Comparison of ENCODE assay signal across 11 mouse cellular contexts in the genomic region with DNA sequence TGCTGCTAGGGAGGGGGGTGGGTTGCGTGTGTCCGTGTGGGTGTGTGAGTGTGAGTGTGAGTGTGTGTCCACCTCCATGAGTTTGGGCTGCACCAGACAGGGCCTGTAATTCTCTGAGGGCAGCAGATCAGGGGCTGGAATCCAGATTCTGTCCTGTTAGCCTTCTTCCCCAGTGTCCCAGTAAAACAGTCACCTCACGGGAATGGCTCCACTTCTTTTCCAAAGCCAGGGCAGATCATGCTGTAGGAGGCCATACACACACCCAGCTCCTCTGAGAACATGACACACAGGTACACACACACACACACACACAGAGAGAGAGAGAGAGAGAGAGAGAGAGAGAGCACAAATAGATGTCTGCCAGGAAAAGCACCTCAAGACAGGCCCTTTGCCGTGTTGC. TPM values are rescaled to one million over a fixed set of nuclear protein-coding genes. Genes with fewer than 3 reads are reported as not detected.
A peak's percentile ranks its signal among the peaks of the same experiment; 100 is the strongest.
DNase-seq lines count a peak whose midpoint lies in the region; ATAC-seq and TF ChIP-seq lines count a peak whose summit lies in the region.
"Had no signal": no experiment of that assay in that cellular context is flagged by ENCODE, and none has a peak within 500 bp of the region (broad histone marks: within the 10 kb centered on the region; RNA-seq: fewer than 3 reads in every experiment).

No protein-coding gene starts in this region.

- no peaks in the 10 kb centered on the region for H3K79me2 ChIP-seq in liver, adult 2 months (ENCODE audit: control insufficient read depth, insufficient read depth, low read length)

- H3K9ac ChIP-seq in liver, adult 2 months (ENCODE audit: low read depth, low read length) = no peak overlapping the region
- no peak overlapping the region for H3K9ac ChIP-seq in forebrain, embryonic 11.5 days (ENCODE audit: low read length)
- H3K9ac ChIP-seq in intestine, embryonic 16.5 days (ENCODE audit: low read depth, low read length) = peak overlapping the region; percentile 73
- H3K9ac ChIP-seq in neural tube, embryonic 14.5 days (replicated peaks; ENCODE audit: low read depth, low read length) = peak overlapping the region; percentile 80

- H3K4me1 ChIP-seq in liver, adult 2 months (ENCODE audit: control insufficient read depth, insufficient read depth, low read length) = peaks cover 1% of the 10 kb centered on the region; the same call in 1 of the 2 replicates
- H3K4me1 ChIP-seq in forebrain, embryonic 11.5 days (replicated peaks; ENCODE audit: control insufficient read depth, insufficient read depth, low read length) = peaks cover 5% of the 10 kb centered on the region
- H3K4me1 ChIP-seq in intestine, embryonic 16.5 days (ENCODE audit: control insufficient read depth, insufficient read depth, low read length) = peaks cover 34% of the 10 kb centered on the region
- peaks cover 5% of the 10 kb centered on the region; the same call in 1 of the 2 replicates for H3K4me1 ChIP-seq in neural tube, embryonic 14.5 days (ENCODE audit: control insufficient read depth, insufficient read depth, low read length)

- no peaks in the 10 kb centered on the region for H3K9me3 ChIP-seq in forebrain, embryonic 11.5 days (ENCODE audit: control insufficient read depth, low read length)
- H3K9me3 ChIP-seq in intestine, embryonic 16.5 days (ENCODE audit: control insufficient read depth, low read length) = no peaks in the 10 kb centered on the region
- H3K9me3 ChIP-seq in neural tube, embryonic 14.5 days (ENCODE audit: control insufficient read depth, low read length) = no peaks in the 10 kb centered on the region

- no peak for TF ChIP-seq CTCF in liver, adult 2 months (IDR thresholded peaks at IDR 0.05; ENCODE audit: low read depth, low read length)

- 75% methylated on average over 4 of the region's 4 CpGs for WGBS in liver, adult 2 months
- 42% methylated on average over 4 of the region's 4 CpGs for WGBS in forebrain, embryonic 11.5 days
- WGBS in intestine, embryonic 16.5 days = 39% methylated on average over 4 of the region's 4 CpGs
- 37% methylated on average over 4 of the region's 4 CpGs for WGBS in neural tube, embryonic 14.5 days

- no peak for DNase-seq in liver, adult 2 months (ENCODE audit: extremely low read depth, low read depth, low spot score)
- DNase-seq in liver = no peak
- DNase-seq in forebrain, embryonic 11.5 days (ENCODE audit: low spot score) = no peak
- no peak for DNase-seq in layer of hippocampus, postnatal 14 days (ENCODE audit: low spot score in 2 of 2)
- DNase-seq in T-cell, adult 2 months (ENCODE audit: low spot score) = no peak
- DNase-seq in right cerebral cortex, adult 18-20 months = no peak
- DNase-seq: kidney, adult 9 months; thymus, postnatal 25 days had no signal

- H3K36me3 ChIP-seq in liver, adult 2 months (ENCODE audit: control insufficient read depth, insufficient read depth, low read length) = no peaks in the 10 kb centered on the region
- no peaks in the 10 kb centered on the region for H3K36me3 ChIP-seq in forebrain, embryonic 11.5 days (ENCODE audit: control insufficient read depth, insufficient read depth, low read length)
- no peaks in the 10 kb centered on the region for H3K36me3 ChIP-seq in intestine, embryonic 16.5 days (ENCODE audit: control insufficient read depth, insufficient read depth, low read length)
- H3K36me3 ChIP-seq in neural tube, embryonic 14.5 days (ENCODE audit: control insufficient read depth, insufficient read depth, low read length) = no peaks in the 10 kb centered on the region

- no peak overlapping the region for H3K27ac ChIP-seq in liver, adult 2 months (replicated peaks; ENCODE audit: insufficient read depth, low read depth, low read length)
- no peak overlapping the region for H3K27ac ChIP-seq in forebrain, embryonic 11.5 days (ENCODE audit: low read depth, low read length)
- no peak overlapping the region; the same call in 1 of the 2 replicates for H3K27ac ChIP-seq in intestine, embryonic 16.5 days (ENCODE audit: low read length)
- H3K27ac ChIP-seq in neural tube, embryonic 14.5 days (ENCODE audit: low read depth, low read length) = no peak overlapping the region

- H3K27me3 ChIP-seq in liver, adult 2 months (ENCODE audit: control insufficient read depth, insufficient read depth, low read length) = peaks cover 10% of the 10 kb centered on the region
- H3K27me3 ChIP-seq in forebrain, embryonic 11.5 days (ENCODE audit: control insufficient read depth, insufficient read depth, low read length) = peaks cover 19% of the 10 kb centered on the region
- H3K27me3 ChIP-seq in intestine, embryonic 16.5 days (replicated peaks; ENCODE audit: control insufficient read depth, insufficient read depth, low read length) = peaks cover 21% of the 10 kb centered on the region
- H3K27me3 ChIP-seq in neural tube, embryonic 14.5 days (ENCODE audit: control insufficient read depth, insufficient read depth, low read length) = peaks cover 6% of the 10 kb centered on the region; the same call in 1 of the 2 replicates

- H3K4me3 ChIP-seq in liver, adult 2 months (ENCODE audit: insufficient read depth, low read depth, low read length) = peak overlapping the region; percentile 1; the same call in 1 of the 2 replicates
- H3K4me3 ChIP-seq in forebrain, embryonic 11.5 days (ENCODE audit: low read depth, low read length) = peak overlapping the region; percentile 46
- peak overlapping the region; percentile 62 for H3K4me3 ChIP-seq in intestine, embryonic 16.5 days (ENCODE audit: low read length)
- peak overlapping the region; percentile 61 for H3K4me3 ChIP-seq in neural tube, embryonic 14.5 days (ENCODE audit: low read depth, low read length)

- TF ChIP-seq POLR2A in liver, adult 2 months (IDR thresholded peaks at IDR 0.05; ENCODE audit: extremely low read depth, insufficient read depth, low read length) = no peak

- peak overlapping the region; percentile 95 for H3K4me2 ChIP-seq in forebrain, embryonic 11.5 days (ENCODE audit: low read depth, low read length, severe bottlenecking)
- H3K4me2 ChIP-seq in intestine, embryonic 16.5 days (ENCODE audit: low read depth, low read length) = peak overlapping the region; percentile 82
- peak overlapping the region; percentile 91 for H3K4me2 ChIP-seq in neural tube, embryonic 14.5 days (ENCODE audit: low read depth, low read length)

- no peak for ATAC-seq in forebrain, embryonic 11.5 days (replicated peaks; ENCODE audit: low FRiP score)
- ATAC-seq in intestine, embryonic 16.5 days = no peak
- no peak for ATAC-seq in neural tube, embryonic 14.5 days (ENCODE audit: low read depth)

RNA-seq across cellular contexts. Expression of a gene that starts 1.1 kb away (rescaled TPM):
- total RNA-seq in liver, adult 2 months (2014; rRNA removed) = 0.18 and 1.0 TPM in 2 replicates
- 0.61 and 3.2 TPM in 2 replicates for polyA plus RNA-seq in liver, adult 2 months (2012; rRNA removed)
- polyA plus RNA-seq in forebrain, embryonic 11.5 days (2014; fragmentation: Nextera tagmentation; extraction: Ambion mirVana) = 0.20 and 0.24 TPM in 2 replicates
- polyA plus RNA-seq in intestine, embryonic 16.5 days (2015; fragmentation: Nextera tagmentation; extraction: Ambion mirVana) = 8.7 and 12.2 TPM in 2 replicates
- polyA plus RNA-seq in neural tube, embryonic 14.5 days (2014; fragmentation: Nextera tagmentation; extraction: Ambion mirVana) = 10.5 and 12.9 TPM in 2 replicates
- total RNA-seq in layer of hippocampus, postnatal 14 days (2021) = 1 to 10 TPM; 6.9 to 9.0 TPM
- total RNA-seq: common myeloid progenitor, adult 5-6 weeks had no signal

RNA-seq across cellular contexts. Expression of a gene that starts 43.4 kb away (rescaled TPM):
- not detected in 2 replicates for total RNA-seq in liver, adult 2 months (2014; rRNA removed)
- polyA plus RNA-seq in liver, adult 2 months (2012; rRNA removed) = not detected in 2 replicates
- polyA plus RNA-seq in forebrain, embryonic 11.5 days (2014; fragmentation: Nextera tagmentation; extraction: Ambion mirVana) = not detected in 2 replicates
- not detected in 2 replicates for polyA plus RNA-seq in intestine, embryonic 16.5 days (2015; fragmentation: Nextera tagmentation; extraction: Ambion mirVana)
- polyA plus RNA-seq in neural tube, embryonic 14.5 days (2014; fragmentation: Nextera tagmentation; extraction: Ambion mirVana) = not detected in 2 replicates
- total RNA-seq in layer of hippocampus, postnatal 14 days (2021) = not detected
- total RNA-seq: common myeloid progenitor, adult 5-6 weeks had no signal

RNA-seq across cellular contexts. Expression of a gene that starts 58.7 kb away (rescaled TPM):
- 16.2 and 19.0 TPM in 2 replicates for total RNA-seq in liver, adult 2 months (2014; rRNA removed)
- polyA plus RNA-seq in liver, adult 2 months (2012; rRNA removed) = 44.3 and 55.4 TPM in 2 replicates
- polyA plus RNA-seq in forebrain, embryonic 11.5 days (2014; fragmentation: Nextera tagmentation; extraction: Ambion mirVana) = 24.1 and 28.3 TPM in 2 replicates
- 50.2 and 56.3 TPM in 2 replicates for polyA plus RNA-seq in intestine, embryonic 16.5 days (2015; fragmentation: Nextera tagmentation; extraction: Ambion mirVana)
- 33.1 and 37.1 TPM in 2 replicates for polyA plus RNA-seq in neural tube, embryonic 14.5 days (2014; fragmentation: Nextera tagmentation; extraction: Ambion mirVana)
- 10 to 100 TPM; 32.6 to 32.7 TPM for total RNA-seq in layer of hippocampus, postnatal 14 days (2021)

Comparison
In these comparisons a context has a peak if more than half of its experiments do, and no peak if none do; other contexts are left out.
1. H3K4me3 ChIP-seq: peak in every context shown above with its lines; median percentile 62 in intestine, embryonic 16.5 days; 61 in neural tube, embryonic 14.5 days; 46 in forebrain, embryonic 11.5 days; 1 in liver, adult 2 months.
2. H3K9ac ChIP-seq: peak in intestine, embryonic 16.5 days (single experiment) and neural tube, embryonic 14.5 days (single experiment); none in liver, adult 2 months (single experiment) and forebrain, embryonic 11.5 days (single experiment).
3. Peak in every context shown above with its lines, with median percentiles within 50 percentile points of each other: H3K4me2 ChIP-seq.